20 mouse cellular contexts compared by ENCODE assay signal in genomic region chr2:120397951-120398350, GRCm38 (mm10).
"Had no signal": no experiment of that assay in that cellular context is flagged by ENCODE, and none has a peak within 500 bp of the region (broad histone marks: within the 10 kb centered on the region; RNA-seq: fewer than 3 reads in every experiment).

No protein-coding gene starts in this region.

- DNase-seq: layer of hippocampus, adult 9-11 months; liver; lung, adult 18-20 months; lung, postnatal 10 days; lung, postnatal 36 days; midbrain, embryonic 14.5 days; thymus, adult 2 months; thymus, postnatal 14 days; thymus, postnatal 4 days had no signal

- H3K27me3 ChIP-seq: limb, embryonic 13.5 days; liver, embryonic 12.5 days; liver, embryonic 15.5 days; lung, embryonic 15.5 days; megakaryocyte, embryonic 14.5 days had no signal

- H3K4me3 ChIP-seq: layer of hippocampus, adult 2 months; limb, embryonic 10.5 days; limb, embryonic 13.5 days; liver, embryonic 12.5 days; liver, embryonic 15.5 days; lung, embryonic 15.5 days; megakaryocyte, embryonic 14.5 days; midbrain, embryonic 10.5 days had no signal

- H3K9me3 ChIP-seq: limb, embryonic 10.5 days; limb, embryonic 13.5 days; liver, embryonic 12.5 days; liver, embryonic 15.5 days; lung, embryonic 15.5 days; megakaryocyte, embryonic 14.5 days; midbrain, embryonic 10.5 days had no signal

- H3K4me2 ChIP-seq: limb, embryonic 13.5 days; liver, embryonic 12.5 days; liver, embryonic 15.5 days; lung, embryonic 15.5 days had no signal

- H3K9ac ChIP-seq: limb, embryonic 13.5 days; liver, embryonic 12.5 days; liver, embryonic 15.5 days; lung, embryonic 15.5 days had no signal

- H3K27ac ChIP-seq: layer of hippocampus, adult 2 months; limb, embryonic 10.5 days; limb, embryonic 13.5 days; liver, embryonic 12.5 days; liver, embryonic 15.5 days; lung, embryonic 15.5 days; midbrain, embryonic 10.5 days; stomach, postnatal 0 days had no signal

- ATAC-seq: inflammation-experienced regulatory T-cells, adult 6 months; intestine, embryonic 16.5 days; liver, embryonic 12.5 days had no signal
